Mouse (Mus musculus) c-Kit-negative CD71-positive TER-119-positive erythroid progenitor cells, embryonic 14.5 days (primary cell): Measurements from ENCODE around the gene Scpep1.
A peak's percentile ranks its signal among the peaks of the same experiment; 100 is the strongest.
"Not testable (repeated sequence)": the region's sequence is repeated elsewhere in the genome, so short reads cannot be mapped to it uniquely, and the experiment has no call there.

Experiments
- DNase-seq: peaks from one replicate; pipeline ENCODE4 v3.0.0-alpha.2; 2013; ENCODE audit warnings: low read depth, low spot score

Gene Scpep1

DNA sequence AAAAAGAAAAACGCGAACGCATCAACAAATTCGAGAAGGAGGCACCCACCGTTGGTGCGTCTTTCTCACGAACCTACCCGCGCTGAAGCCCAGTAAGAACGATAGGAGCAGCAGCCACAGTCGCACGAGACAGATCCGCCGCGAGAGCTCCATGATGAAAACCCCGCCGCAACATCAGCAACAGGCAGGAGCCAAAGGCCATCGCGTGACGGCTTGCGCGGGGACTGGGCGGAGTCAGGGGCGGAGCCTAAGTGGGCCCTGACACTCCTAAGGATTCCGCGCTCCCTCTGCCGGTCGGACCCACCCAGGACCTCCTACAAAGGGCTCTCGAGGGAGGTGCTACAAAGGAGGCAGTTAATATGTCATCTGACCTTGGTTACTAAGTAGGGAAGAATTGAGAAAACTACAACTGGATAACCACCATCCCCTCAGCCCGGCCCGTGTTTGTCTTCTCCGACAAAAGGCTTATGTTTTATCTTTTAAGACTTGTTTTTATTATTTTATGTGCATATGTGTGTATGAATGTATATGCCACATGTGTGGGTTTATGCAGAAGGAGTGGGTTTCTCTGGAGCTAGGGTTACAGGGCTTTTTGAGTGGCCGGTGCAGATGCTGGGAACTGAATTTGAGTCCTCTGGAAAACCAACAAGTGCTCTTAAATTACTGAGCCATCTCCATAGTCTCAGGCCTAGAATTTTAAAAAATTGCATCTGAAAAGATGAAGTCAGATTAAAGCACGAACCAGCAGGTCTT, at the start of gene Scpep1:
Gene Scpep1 (minus strand): TSS at position 249 of the 753 bp plus-strand sequence.
- DNase-seq, result peak; percentile 87

DNA sequence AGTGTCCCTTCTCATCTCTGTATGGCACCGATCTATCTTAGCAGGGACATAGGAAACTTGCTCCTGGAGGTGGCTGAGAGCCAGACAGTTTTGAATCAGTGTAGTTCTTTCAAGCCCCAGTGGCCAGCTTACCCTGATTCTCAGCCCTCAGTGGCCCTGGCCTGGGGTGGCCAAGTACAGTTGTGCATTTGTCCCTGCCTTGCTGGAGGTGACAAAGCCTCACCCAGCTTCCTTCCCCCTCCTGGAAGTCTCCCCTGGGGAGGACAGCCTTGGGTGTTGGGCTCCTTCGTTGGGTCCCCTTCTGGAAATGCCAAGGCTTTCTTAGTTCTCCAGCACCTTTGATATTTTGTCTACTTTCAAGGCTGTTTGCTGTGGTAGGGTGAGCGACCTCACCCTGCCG, 48.5 kb upstream of the Scpep1 start:
- no peak for DNase-seq

DNA sequence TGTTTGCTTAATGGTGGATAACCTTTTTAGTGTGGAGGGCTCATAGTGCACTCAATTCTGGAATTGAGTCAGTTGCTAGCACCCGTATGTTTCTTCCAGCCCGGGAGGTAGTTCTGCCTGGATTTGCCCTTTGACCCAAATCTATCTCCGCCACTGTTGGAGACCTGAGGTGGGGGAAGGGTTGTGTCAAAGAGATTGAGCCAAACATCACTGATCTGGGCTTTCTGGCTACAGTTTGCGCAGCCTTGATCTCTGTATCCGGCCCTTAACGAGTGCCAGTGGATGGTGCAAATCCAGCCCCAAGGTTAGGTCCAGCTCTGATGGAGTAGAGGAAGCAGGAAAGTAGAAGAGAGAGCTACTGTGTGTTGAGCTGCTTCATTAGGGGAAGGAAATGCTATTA, 47.8 kb upstream of the Scpep1 start:
- DNase-seq, result no peak

DNA sequence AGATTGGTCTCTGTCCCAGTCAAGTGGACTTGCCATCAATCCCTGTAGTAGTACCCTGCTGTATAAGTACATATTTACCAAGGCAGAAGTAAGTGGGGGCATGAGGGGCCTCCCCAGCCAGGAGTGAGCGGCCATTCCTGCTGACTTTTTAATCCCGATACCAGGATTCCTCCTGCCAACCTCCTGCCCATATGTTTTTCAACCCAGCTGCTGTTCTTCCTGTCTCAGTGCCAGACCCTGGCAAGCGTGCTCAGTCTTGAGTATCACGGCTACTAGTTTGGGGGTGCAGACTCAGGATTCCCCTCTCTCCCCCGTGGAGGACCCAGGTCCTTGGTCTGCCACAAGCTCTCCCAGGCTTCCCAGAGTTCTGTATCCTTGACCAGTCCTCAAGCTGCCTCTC, 47.4 kb upstream of the Scpep1 start:
- no peak for DNase-seq

DNA sequence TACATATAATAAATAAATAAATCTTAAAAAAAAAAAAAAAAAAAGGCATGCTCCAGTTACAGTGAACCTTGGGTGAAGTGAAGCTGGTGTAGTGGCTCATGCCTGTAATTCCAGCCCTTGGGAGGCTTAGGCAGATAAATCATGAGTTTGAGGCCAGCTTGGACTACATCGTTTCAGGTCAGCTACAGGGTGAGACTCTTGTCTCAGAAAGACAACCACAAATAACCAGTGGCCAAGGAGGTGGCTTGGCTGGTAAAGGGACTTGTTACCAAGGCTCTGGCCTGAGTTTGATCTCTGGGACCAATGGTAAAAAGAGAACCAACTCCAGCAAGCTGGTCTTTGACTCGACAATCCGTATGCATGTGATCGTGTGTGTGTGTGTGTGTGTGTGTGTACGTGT, 46.8 kb upstream of the Scpep1 start:
- DNase-seq, result no peak

DNA sequence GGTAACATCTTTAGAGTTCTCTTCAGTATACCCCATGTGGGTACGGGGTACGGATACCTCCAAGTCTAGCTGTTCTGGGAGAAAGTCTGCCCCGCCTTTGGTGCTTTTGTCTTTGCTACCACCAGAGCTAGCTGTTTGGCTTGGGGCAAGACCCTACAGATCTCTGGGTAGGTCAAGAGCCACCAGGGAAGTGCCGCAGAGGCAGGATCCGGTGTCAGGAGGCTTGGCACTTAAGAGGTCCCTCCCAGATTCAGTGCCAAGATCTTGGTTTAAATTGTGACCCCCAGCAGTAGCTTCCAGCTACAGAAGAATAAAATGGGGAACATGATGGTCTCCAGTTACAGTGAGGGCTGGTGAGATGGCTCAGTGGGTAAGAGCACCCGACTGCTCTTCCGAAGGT, 46.3 kb upstream of the Scpep1 start:
- DNase-seq, result no peak

DNA sequence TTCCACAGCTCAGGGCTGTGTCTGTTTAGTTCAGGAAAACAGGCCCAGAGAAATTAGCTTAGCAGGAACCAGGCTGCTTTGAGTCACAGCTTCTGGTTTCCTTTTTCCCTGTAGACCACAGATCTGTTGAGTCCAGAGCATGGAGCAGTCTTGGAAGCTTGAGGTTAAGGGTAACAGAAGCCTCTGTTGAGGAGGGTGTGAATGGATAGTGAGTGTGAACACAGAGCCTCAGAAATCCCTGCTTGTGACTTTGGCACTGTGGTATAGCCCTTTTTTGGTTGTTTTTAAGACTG, 45.2 kb upstream of the Scpep1 start:
- DNase-seq, result no peak

DNA sequence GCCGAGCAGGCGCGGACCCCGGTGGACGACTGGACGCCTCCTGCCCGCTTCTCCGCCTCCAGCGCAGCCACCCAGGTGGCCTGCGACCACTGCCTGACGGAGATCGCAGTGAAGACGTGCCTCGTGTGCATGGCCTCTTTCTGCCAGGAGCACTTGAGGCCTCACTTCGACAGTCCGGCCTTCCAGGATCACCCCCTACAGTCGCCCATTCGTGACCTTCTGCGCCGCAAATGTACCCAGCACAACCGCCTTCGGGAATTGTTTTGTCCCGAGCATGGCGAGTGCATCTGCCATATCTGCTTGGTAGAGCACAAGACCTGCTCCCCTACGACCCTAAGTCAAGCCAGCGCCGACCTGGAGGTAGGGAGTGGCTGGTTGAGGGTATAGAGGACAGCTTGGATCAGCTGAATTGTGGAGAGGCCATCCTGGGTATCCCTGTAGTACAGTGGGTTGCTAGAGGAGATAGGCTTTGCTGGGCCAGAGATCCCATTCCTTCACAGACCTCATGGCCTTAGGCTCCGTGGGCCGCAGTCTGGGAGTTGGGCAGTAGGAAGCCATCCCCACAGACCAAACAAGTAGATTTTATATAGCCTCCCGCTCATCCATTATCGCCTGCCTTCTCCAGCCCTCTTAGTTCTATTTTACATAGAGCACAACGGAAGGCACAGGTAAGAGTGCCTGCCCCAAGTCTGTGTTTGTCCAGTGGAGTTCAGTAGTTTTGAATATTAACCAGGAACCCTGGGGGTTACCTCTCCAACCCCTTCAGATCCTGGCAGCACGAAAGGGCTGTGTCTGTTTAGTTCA, 44.7 kb upstream of the Scpep1 start:
- DNase-seq, result no peak

DNA sequence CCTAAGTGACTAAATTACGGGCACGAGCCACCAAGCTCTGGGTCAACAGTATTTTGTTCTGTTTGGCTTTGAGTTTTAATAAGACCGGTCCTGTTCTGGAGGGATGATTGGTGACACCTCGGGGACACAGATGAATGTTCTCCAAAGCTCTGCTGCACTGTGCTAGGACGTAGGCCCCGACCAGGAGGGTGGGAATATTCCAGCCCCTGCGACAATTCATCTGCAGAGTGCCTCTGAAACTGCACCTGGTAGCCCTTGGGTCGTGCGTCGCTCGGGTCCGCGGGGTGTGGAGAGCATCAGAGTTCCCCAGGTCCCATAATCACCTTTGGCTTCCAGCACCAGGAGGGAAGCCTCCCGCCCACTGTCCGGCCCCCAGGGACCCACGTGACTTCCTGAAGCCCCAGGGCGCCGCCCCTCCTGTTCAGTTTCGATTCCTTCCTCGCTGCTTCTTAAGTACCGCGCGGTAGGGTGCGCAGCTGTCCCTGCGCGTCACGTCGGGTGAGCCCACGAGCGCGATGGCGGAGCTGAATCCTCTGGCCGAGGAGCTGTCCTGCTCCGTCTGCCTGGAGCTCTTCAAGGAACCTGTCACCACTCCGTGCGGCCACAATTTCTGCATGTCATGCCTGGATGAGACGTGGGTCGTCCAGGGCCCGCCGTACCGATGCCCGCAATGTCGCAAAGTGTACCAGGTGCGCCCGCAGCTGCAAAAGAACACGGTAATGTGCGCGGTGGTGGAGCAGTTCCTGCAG, 43.9 kb upstream of the Scpep1 start, which contains the start of gene Trim25:
Gene Trim25 (plus strand): TSS at position 403 of the 749 bp plus-strand sequence.
- DNase-seq, result peak; percentile 85

DNA sequence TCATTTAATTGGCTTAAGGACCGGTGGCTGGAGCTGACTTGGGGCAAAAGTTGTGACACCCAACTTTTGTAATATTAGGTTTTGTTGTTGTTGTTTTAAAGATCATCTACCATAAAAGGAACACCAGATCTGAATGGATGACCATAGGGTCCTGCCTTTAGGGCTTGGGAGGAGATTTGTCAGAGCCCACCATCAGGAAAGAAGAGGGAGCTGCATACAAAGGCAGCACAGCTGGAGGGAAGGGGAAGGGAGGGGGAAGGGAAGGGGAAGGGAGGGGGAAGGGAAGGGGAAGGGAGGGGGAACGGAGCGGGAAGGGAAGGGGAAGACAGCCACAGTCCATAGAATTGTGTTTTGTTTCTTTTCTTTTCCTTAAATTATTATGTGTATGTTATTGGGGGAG, 43.1 kb upstream of the Scpep1 start:
- DNase-seq, result no peak

DNA sequence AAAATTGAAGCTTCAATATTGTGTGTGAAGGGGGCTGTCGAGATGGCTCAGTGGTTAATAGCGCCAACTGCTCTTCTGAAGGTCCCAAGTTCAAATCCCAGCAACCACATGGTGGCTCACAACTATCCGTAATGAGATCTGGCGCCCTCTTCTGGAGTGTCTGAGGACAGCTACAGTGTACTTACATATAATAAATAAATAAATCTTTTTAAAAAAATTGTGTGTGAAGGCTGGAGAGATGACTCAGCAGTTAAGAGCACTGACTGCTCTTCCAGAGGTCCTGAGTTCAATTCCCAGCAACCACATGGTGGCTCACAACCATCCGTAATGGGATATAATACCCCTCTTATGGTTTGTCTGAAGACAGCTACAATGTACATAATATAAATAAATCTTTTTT, 42.1 kb upstream of the Scpep1 start:
- not testable (repeated sequence) for DNase-seq

DNA sequence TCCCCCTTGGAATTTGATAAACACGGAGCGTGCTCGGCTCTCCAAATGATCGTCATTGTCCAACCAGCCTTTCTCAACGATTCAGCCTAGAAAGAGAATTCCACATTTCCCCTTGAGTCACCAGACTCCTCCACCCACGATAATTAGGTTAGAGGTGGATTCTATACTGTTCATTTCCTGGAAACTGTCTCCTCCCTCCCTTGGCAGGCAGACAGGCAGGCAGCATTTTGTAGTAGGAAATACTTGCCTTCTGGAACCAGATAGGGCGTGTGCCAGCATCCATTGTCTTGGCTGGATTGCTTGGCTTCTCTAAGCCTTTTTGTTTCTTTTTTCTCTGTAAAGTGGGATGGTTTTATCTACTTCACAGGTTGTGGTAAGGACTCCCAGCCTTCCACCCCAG, 41.2 kb upstream of the Scpep1 start:
- no peak for DNase-seq

DNA sequence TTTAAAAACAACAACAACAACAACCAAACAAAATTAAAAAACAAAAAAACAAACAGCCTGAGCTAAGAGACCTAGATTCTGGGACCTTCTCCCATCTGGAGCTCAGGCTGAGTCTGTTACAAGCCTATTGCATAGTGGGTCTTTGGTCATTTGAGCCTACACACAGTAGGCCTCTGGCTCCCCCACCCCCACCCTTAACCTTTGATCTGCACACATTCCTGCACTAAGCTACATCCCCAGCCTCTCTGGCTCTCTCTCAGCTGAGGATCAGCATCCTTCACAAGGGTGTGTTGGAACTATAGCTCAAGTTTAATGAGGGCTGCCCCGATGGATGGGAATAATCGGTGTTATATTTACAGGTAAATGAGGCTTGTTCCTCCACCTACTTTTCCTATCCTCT, 40.4 kb upstream of the Scpep1 start:
- no peak for DNase-seq

DNA sequence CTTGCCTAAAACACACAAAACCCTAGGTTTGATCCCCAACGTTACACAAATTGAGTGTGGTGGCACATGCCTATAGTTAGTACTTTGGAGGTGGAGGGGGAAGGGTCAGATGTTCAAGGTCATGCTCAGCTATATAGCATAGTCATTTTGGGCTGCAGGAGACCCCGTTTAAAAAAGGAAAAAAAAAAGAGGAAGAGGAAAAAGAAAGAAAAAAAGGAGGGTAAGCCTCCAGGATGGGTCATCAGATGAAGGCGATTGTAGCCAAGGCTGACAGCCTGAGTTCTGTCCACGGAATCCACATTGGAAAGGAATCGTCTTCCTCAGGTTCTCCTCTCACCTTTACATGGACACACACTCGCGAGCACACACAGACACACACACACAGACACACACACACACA, 39.2 kb upstream of the Scpep1 start:
- no peak for DNase-seq

DNA sequence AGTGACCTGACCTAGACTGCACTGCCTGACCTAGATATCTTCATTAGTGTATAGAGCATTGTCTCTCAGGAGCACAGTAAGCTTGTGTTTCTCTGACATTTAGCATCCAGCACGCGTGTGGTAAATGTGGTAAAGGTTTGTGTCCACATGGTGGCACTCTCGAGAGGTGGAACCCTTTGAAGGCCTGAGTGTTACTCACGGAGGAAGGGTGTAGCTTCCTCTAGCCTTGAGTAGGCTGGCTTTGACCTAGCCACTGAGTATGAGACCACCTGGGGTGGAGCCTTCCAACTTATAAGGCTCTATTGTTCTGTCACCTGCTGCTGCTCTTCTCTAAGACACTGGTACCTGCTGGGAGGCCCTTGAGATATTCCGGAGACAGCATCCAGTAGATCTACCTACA, 38.4 kb upstream of the Scpep1 start:
- DNase-seq, result no peak

DNA sequence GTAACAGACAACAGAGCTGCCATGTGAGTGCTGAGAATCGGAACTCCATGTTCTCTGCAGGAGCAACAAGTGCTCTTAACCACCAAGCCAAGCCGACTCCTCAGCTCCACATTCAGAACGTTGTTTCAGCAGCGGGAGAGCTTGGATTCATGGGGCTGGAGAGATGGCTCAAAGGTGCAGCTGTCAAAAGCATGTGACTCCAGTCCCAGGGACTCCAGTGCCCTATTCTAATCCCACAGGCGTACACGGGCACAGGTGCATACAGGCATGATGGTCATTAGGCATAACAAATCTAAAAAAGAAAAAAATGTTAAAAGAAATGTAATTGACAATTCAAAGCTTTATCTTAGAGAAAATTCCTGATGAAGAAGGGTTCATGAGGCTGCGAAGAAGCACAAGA, 37.9 kb upstream of the Scpep1 start:
- DNase-seq, result no peak

DNA sequence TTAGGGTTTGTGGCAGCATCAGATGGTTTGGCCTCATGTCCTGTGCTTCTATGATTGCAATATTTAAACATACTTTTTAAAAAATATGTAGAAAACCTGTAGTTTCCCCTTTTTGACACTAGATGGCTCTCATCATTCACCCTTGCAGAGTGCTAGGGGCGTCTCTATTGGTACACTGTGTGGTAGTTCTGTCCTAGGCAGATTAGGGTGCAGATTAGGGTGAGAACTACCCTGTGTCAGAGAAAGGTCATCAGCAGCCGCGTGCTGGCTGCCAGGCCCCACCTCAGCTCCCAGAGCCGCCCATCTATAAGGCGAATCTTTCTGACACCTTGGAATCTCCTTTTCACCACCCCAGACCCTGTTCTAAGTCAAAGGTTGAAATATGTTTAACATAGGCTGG, 34.3 kb upstream of the Scpep1 start:
- DNase-seq, result no peak

DNA sequence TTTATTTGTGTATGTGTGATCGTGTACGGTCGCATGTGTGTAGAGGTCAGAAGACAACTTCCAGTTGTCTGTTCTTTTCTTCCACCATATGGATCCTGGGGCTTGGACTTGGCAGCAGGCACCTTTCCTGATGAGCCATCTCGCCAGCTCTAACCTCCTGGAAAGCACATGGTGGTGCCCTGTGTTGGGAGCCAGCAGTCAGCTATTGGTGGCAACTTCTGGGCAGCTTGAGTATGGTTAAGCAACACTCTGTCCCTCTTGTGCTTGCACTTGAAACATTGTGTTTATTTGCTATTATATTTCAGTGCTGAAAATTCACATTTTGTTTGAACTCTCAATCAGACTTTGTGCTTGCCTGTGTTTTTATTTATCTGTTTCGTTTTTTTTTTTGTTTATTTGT, 33.7 kb upstream of the Scpep1 start:
- no peak for DNase-seq

DNA sequence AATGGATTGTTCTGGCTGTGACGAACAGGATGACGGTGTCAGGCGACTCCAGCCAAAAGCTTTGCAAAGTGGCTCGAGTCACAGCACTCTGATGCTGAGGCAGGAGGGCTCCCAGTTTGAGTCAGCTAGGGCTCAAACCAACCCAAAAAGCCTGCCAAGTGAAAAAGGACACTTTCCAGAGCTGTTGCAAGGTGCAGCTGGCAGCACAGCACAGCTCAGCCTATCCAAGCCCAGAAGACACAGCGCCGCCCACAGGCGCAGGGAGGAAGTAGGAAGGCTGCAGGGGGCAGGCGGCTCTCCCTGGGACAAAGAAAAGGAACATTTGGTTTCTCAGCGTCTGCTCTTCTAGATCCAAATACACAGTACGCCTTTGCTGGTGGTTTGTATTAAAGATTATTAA, 31.4 kb upstream of the Scpep1 start:
- DNase-seq, result no peak

DNA sequence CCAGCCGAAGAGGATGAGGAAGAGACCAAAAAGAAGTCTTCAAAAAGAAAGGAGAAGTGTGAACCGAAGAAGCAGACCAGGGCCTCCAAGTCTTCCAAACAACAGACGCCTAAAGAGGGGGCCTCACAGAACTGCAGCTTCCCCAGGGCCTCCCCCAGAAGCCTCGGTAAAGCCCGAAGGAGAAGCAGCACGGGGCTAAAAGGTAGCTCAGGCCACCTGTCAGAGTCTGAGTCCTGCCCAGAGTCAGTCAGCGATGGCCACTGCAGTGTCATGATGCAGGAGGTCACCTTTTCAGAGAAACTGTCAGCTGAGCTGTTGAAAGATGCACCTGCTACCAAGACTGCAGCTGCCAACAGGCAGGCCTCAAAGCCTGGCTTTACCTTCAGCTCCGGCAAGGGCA, 26.1 kb upstream of the Scpep1 start:
- DNase-seq, result no peak

DNA sequence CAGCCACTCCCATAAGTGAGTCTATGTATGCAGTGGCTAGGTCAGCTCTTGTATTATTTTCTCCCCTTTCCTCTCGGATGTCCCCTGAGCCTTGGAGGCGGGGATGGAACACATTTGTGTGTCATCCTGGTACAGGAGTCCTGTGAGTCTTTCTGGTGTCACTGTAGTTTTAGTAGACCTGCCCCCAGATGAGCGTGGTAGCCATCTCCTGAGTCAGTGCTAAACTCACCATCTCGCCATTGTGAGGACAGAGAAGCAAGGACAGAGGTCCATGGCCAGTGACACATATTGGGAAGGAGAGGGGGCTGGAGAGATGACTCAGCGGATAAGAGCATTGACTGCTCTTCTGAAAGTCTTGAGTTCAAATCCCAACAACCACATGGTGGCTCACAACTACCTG, 21.9 kb upstream of the Scpep1 start:
- DNase-seq, result no peak

DNA sequence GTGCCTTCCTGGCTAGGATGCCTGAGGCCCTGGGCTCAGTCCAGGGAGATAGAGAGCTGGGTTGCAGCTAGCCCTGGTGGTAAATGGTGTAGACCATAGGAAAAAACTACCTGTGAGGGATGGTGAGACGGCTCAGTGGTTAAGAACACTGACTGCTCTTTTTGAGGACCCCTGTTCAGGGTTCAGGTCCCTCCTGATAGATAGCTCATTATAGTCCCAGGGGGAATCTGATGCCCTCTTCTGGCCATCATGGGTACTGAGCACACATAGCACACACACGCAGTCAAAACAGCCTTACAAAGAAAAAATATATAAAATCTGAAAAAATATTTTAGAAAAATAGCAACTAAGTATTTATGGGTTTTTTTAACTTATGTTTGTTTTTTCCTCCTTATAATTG, 21.1 kb upstream of the Scpep1 start:
- no peak for DNase-seq
